Mouse (Mus musculus): Measurements from ENCODE around the gene Tanc2.

The Tanc2 gene

GRCm38 (mm10) chr11:105828175-105828574 lies 238.4 kb downstream of the Tanc2 start:
- in situ Hi-C loops (cut with MboI, MseI): no loop called here

GRCm38 (mm10) chr11:105835209-105835608 lies 245.4 kb downstream of the Tanc2 start:
- in situ Hi-C loops (cut with MboI, MseI): no loop called here

- in situ Hi-C loops (cut with MboI, MseI): no loop called here
These were observed 246.6 kb downstream of the Tanc2 start for GRCm38 (mm10) chr11:105836344-105836891.

GRCm38 (mm10) chr11:105837962-105838361 lies 248.2 kb downstream of the Tanc2 start:
- in situ Hi-C loops (cut with MboI, MseI): no loop called here

- in situ Hi-C loops (cut with MboI, MseI): no loop called here
These were observed 256.1 kb downstream of the Tanc2 start for GRCm38 (mm10) chr11:105845901-105846300.

- in situ Hi-C loops (cut with MboI, MseI): no loop called here
These were observed 265.7 kb downstream of the Tanc2 start for GRCm38 (mm10) chr11:105855504-105855903.

- in situ Hi-C loops (cut with MboI, MseI): no loop called here
These were observed 268.3 kb downstream of the Tanc2 start for GRCm38 (mm10) chr11:105858063-105858462.

GRCm38 (mm10) chr11:105885558-105885957 lies 295.8 kb downstream of the Tanc2 start:
- in situ Hi-C loops (cut with MboI, MseI): no loop called here

- in situ Hi-C loops (cut with MboI, MseI): no loop called here
These were observed 297.5 kb downstream of the Tanc2 start for GRCm38 (mm10) chr11:105887281-105887680.

- in situ Hi-C loops (cut with MboI, MseI): no loop called here
These were observed 309.4 kb downstream of the Tanc2 start for GRCm38 (mm10) chr11:105899151-105899550.

- in situ Hi-C loops (cut with MboI, MseI): loop anchor here (5.0 kb wide), 1 partner anchor 134 kb away; no protein-coding TSS in a partner anchor
These were observed 311.7 kb downstream of the Tanc2 start for GRCm38 (mm10) chr11:105901501-105901900.

GRCm38 (mm10) chr11:105902956-105903355 lies 313.2 kb downstream of the Tanc2 start:
- in situ Hi-C loops (cut with MboI, MseI): loop anchor here (5.0 kb wide), 1 partner anchor 136 kb away; no protein-coding TSS in a partner anchor

- in situ Hi-C loops (cut with MboI, MseI): no loop called here
These were observed 315.9 kb downstream of the Tanc2 start for GRCm38 (mm10) chr11:105905529-105906213.

- in situ Hi-C loops (cut with MboI, MseI): no loop called here
These were observed 317.6 kb downstream of the Tanc2 start for GRCm38 (mm10) chr11:105907381-105907780.

- in situ Hi-C loops (cut with MboI, MseI): no loop called here
These were observed 319.1 kb downstream of the Tanc2 start for GRCm38 (mm10) chr11:105908926-105909325.

GRCm38 (mm10) chr11:105909617-105910016 lies 319.8 kb downstream of the Tanc2 start:
- in situ Hi-C loops (cut with MboI, MseI): loop anchor here (5.0 kb wide), 1 partner anchor 572 kb away; no protein-coding TSS in a partner anchor

GRCm38 (mm10) chr11:105911149-105911548 lies 321.4 kb downstream of the Tanc2 start:
- in situ Hi-C loops (cut with MboI, MseI): loop anchor here (5.0 kb wide), 1 partner anchor 574 kb away; no protein-coding TSS in a partner anchor

- in situ Hi-C loops (cut with MboI, MseI): loop anchor here (5.0 kb wide), 1 partner anchor 574 kb away; no protein-coding TSS in a partner anchor
These were observed 322.0 kb downstream of the Tanc2 start for GRCm38 (mm10) chr11:105911592-105912375.

- in situ Hi-C loops (cut with MboI, MseI): loop anchor here (5.0 kb wide), 1 partner anchor 576 kb away; no protein-coding TSS in a partner anchor
These were observed 323.8 kb downstream of the Tanc2 start for GRCm38 (mm10) chr11:105913580-105913979.

GRCm38 (mm10) chr11:105920098-105920785 lies 330.5 kb downstream of the Tanc2 start:
- in situ Hi-C loops (cut with MboI, MseI): loop anchor here (5.0 to 10.0 kb wide), 2 partner anchors 102 to 255 kb away; no protein-coding TSS in a partner anchor

- in situ Hi-C loops (cut with MboI, MseI): loop anchor here (5.0 to 10.0 kb wide), 2 partner anchors 101 to 254 kb away; no protein-coding TSS in a partner anchor
These were observed 331.1 kb downstream of the Tanc2 start for GRCm38 (mm10) chr11:105920836-105921235.
